Mouse (Mus musculus) embryonic facial prominence, embryonic 12.5 days (tissue): ENCODE results near the gene Caprin1. TPM values are rescaled to one million over a fixed set of nuclear protein-coding genes. Genes with fewer than 3 reads are reported as not detected.

ENCODE experiments used
- ATAC-seq: fragments of 200-750 bp; cut with Nextera tagmentation; 2 replicates; pipeline ENCODE4 v1.8.0; 2017; ENCODE audit not compliant: insufficient number of reproducible peaks, insufficient read depth, low FRiP score, low TSS enrichment
- H3K27ac ChIP-seq: fragments of 300-500 bp; sonication (generic); 2 replicates; pipeline ENCODE4 v1.5.1; 2016; ENCODE audit warnings: mild to moderate bottlenecking
- H3K27me3 ChIP-seq: fragments of 300-500 bp; sonication (generic); 2 replicates; pipeline ENCODE4 v1.6.1; 2016; ENCODE audit warnings: mild to moderate bottlenecking, moderate library complexity
- H3K36me3 ChIP-seq: fragments of 300-500 bp; sonication (generic); 2 replicates; pipeline ENCODE4 v1.6.1; 2016; ENCODE audit warnings: mild to moderate bottlenecking
- H3K4me1 ChIP-seq: fragments of 300-500 bp; sonication (generic); 2 replicates; pipeline ENCODE4 v1.6.1; 2016
- H3K4me2 ChIP-seq: fragments of 300-500 bp; sonication (generic); replicated peaks from 2 replicates; pipeline ENCODE4 v1.6.1; 2016; ENCODE audit warnings: mild to moderate bottlenecking, moderate library complexity
- H3K4me3 ChIP-seq: fragments of 300-500 bp; sonication (generic); 2 replicates; pipeline ENCODE4 v1.5.1; 2016; ENCODE audit warnings: mild to moderate bottlenecking
- H3K9ac ChIP-seq: fragments of 300-500 bp; sonication (generic); 2 replicates; pipeline ENCODE4 v1.6.1; 2016; ENCODE audit warnings: mild to moderate bottlenecking, moderate library complexity
- H3K9me3 ChIP-seq: fragments of 300-500 bp; sonication (generic); 2 replicates; pipeline ENCODE4 v1.6.1; 2016; ENCODE audit warnings: mild to moderate bottlenecking, moderate library complexity
- WGBS: fragments of 180-500 bp; shearing (Covaris S2); methylation state at CpG from one replicate; pipeline ENCODE4 v1.1.7; 2016; 5-methylcytosine and 5-hydroxymethylcytosine counted together
- microRNA-seq: library from miRNA; unstranded; fragments of <30 nt; microRNA quantifications from one replicate; pipeline ENCODE4, GENCODE M21; 2017
- polyA plus RNA-seq: library from polyadenylated mRNA; unstranded; fragments of >200 nt; fragmentation: Nextera tagmentation; extraction: Ambion mirVana; gene quantifications from 2 replicates; pipeline ENCODE4 v1.2.1, GENCODE M21; 2016

Gene Caprin1
- polyA plus RNA-seq, 1 experiment from 2014 or later, result 465 TPM

DNA sequence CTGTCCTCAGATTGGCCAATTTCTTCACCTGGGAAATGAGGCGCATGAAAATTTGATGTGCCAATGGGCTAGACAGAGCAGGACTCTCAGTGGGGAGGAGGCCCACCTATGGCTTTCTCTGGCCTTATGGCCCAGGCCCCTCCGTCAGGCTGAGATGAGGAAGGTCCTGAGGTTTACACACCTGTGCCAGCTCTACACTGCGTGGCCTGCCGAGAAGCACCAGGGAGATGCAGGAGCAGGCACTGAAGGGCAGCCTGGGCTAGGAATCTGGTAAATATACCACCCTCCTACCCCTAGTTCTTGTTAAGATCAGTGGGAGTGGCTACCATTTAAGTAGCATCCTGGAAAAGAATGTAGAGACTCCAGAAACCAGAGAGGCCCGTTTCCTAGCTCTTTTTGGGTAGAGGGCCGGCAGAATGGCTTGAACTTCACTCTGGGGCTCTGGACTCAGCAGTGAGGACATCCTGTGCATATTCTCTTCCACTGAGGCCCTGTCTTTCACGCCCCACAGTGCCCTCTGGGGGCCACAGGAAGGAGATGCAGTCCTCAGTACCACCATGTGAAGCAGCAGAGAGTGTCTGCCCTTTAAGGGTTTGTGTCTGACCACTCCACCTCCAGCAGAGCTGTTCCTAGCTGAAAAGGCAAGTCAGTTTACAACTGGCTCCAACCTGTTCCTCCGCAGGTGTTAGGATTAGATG, 78.7 kb downstream of the Caprin1 start:
- Histone ChIP-seq H3K27me3 (no peaks in the 10 kb centered on the region), H3K4me2 (no peak overlapping the region), H3K36me3 (peaks cover 71% of the 10 kb centered on the region), H3K4me1 (no peaks in the 10 kb centered on the region), H3K9me3 (no peaks in the 10 kb centered on the region), H3K9ac (no peak overlapping the region), H3K4me3 (no peak overlapping the region), H3K27ac (no peak overlapping the region)
- ATAC-seq, result 0 out of 2 replicates have a peak, but pooled peaks have one; percentile 35
- WGBS, result 59% methylated on average over 8 of the region's 8 CpGs

DNA sequence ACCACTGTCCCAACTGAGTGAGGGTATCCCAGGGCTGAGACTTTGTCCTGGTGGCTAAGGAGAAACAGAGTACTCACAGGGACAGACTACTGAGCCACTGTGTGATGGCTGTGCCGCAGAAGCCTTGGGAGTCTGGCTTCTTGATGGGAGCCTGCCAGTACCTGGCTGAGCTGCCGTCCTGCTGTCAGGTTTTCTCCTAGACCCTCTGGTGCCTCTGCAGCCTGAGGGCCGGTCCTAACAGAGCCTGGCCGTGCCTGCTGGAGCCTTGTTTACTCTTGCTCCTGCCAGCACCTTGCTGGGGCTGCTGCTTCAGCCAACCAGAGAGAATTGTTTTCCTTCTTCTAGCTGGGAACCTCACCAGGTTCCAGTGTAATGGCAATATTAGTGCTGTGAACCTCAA, 83.0 kb downstream of the Caprin1 start:
- ATAC-seq, result no peak
- peaks cover 65% of the 10 kb centered on the region for H3K36me3 ChIP-seq
- no peaks in the 10 kb centered on the region for H3K4me1 ChIP-seq

DNA sequence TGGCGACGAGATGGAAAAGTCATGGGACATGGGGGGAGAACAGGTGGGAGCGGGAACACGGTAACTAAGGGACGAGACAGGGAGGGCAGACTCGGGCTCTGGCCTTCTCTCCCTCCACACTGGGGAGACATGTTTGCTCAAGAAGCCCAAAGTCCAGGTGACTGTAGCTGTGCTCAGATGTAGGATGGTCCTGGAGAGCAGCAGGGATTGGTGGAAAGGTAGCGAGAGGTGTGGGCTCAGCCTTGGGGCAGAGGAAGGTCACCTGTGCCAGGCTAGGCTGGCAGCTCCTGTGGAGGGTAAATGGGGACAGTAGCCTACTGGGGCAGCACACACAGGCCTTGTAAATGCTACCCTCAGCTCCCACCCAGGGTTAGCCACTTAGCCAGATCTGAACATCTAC, 83.6 kb downstream of the Caprin1 start:
- Histone ChIP-seq H3K9ac (no peak overlapping the region), H3K9me3 (no peaks in the 10 kb centered on the region), H3K4me1 (no peaks in the 10 kb centered on the region), H3K27ac (no peak overlapping the region), H3K36me3 (peaks cover 69% of the 10 kb centered on the region), H3K27me3 (no peaks in the 10 kb centered on the region), H3K4me3 (no peak overlapping the region), H3K4me2 (no peak overlapping the region)
- 82% methylated on average over 7 of the region's 7 CpGs for WGBS
- ATAC-seq, result no peak

More for the DNA sequence above, 83.0 kb downstream of the Caprin1 start:
- Histone ChIP-seq H3K9ac (no peak overlapping the region), H3K27ac (no peak overlapping the region), H3K4me2 (no peak overlapping the region), H3K9me3 (no peaks in the 10 kb centered on the region), H3K27me3 (no peaks in the 10 kb centered on the region), H3K4me3 (no peak overlapping the region)
- 61% methylated on average over 4 of the region's 4 CpGs for WGBS

Small RNA genes within 50 kb of the gene (microRNA-seq; reads per million reads assigned to microRNA genes)
- gene Gm22757 (not detected), gene Gm22761 (not detected)

Other genes starting within 250 kb of the Caprin1 start
- 21.2 and 22.7 TPM in 2 replicates for gene Abtb2, start 231.3 kb downstream of the Caprin1 start, polyA plus RNA-seq
- 29.2 and 30.7 TPM in 2 replicates for gene Nat10, start 36.4 kb downstream of the Caprin1 start, polyA plus RNA-seq
- 17.8 and 19.6 TPM in 2 replicates for gene Lmo2, start 160.3 kb upstream of the Caprin1 start, polyA plus RNA-seq
- 52.2 and 56.2 TPM in 2 replicates for gene Fbxo3, start 230.1 kb upstream of the Caprin1 start, polyA plus RNA-seq
- gene 4931422A03Rik, start 230.7 kb upstream of the Caprin1 start, polyA plus RNA-seq, result 3.0 and 3.2 TPM in 2 replicates